Mouse (Mus musculus) erythroblast, adult 5-6 weeks (primary cell): ENCODE results near the gene Scn11a. TPM values are rescaled to one million over a fixed set of nuclear protein-coding genes. Genes with fewer than 3 reads are reported as not detected.

Source experiments
- ATAC-seq: replicated peaks from 2 replicates; pipeline ENCODE4 v1.8.0; 2016; ENCODE audit warnings: moderate number of reproducible peaks, mild to moderate bottlenecking, moderate TSS enrichment, inconsistent platforms; ENCODE audit not compliant: poor library complexity, low FRiP score, severe bottlenecking
- total RNA-seq, 2 experiments: library from RNA; stranded (forward) in 1 of 2; stranded (reverse) in 1 of 2; fragments of 150-400 nt in 1 of 2; fragments of 200-764, 138-1000 nt in 1 of 2; gene quantifications; 2 replicates each; pipeline versions ENCODE4 v1.2.3 to v1.2.4; 2015 to 2017; ENCODE audit warnings: low replicate concordance in 2 of 2

The Scn11a gene
- total RNA-seq, 2 experiments from 2014 or later: not detected

- ATAC-seq: no peak
Measured at GRCm38 (mm10) chr9:119801460-119801859, 23.8 kb downstream of the Scn11a start.

- no peak for ATAC-seq
Measured at GRCm38 (mm10) chr9:119796791-119797190, 28.5 kb downstream of the Scn11a start.

- no peak for ATAC-seq
Measured at GRCm38 (mm10) chr9:119795254-119795912, 29.9 kb downstream of the Scn11a start.

GRCm38 (mm10) chr9:119794470-119794869 lies 30.8 kb downstream of the Scn11a start:
- no peak for ATAC-seq

GRCm38 (mm10) chr9:119792505-119792904 lies 32.8 kb downstream of the Scn11a start:
- no peak for ATAC-seq

GRCm38 (mm10) chr9:119780901-119781300 lies 44.4 kb downstream of the Scn11a start:
- ATAC-seq: no peak

GRCm38 (mm10) chr9:119776661-119777060 lies 48.6 kb downstream of the Scn11a start:
- no peak for ATAC-seq

GRCm38 (mm10) chr9:119768585-119768984 lies 56.7 kb downstream of the Scn11a start:
- no peak for ATAC-seq

GRCm38 (mm10) chr9:119760226-119760625 lies 65.0 kb downstream of the Scn11a start:
- no peak for ATAC-seq

GRCm38 (mm10) chr9:119759457-119759856 lies 65.8 kb downstream of the Scn11a start:
- ATAC-seq: no peak

- no peak for ATAC-seq
Measured at GRCm38 (mm10) chr9:119751507-119751906, 73.7 kb downstream of the Scn11a start.

GRCm38 (mm10) chr9:119749112-119749511 lies 76.1 kb downstream of the Scn11a start:
- no peak for ATAC-seq

GRCm38 (mm10) chr9:119743900-119744299 lies 81.4 kb downstream of the Scn11a start:
- no peak for ATAC-seq

- no peak for ATAC-seq
Measured at GRCm38 (mm10) chr9:119743312-119743711, 81.9 kb downstream of the Scn11a start.

- ATAC-seq: no peak
Measured at GRCm38 (mm10) chr9:119741101-119741786, 84.0 kb downstream of the Scn11a start.

GRCm38 (mm10) chr9:119728412-119729097 lies 96.7 kb downstream of the Scn11a start:
- no peak for ATAC-seq

- ATAC-seq: no peak
Measured at GRCm38 (mm10) chr9:119726990-119727389, 98.3 kb downstream of the Scn11a start.

- ATAC-seq: no peak
Measured at GRCm38 (mm10) chr9:119725293-119725862, 99.9 kb downstream of the Scn11a start.

GRCm38 (mm10) chr9:119719222-119719621 lies 106.0 kb downstream of the Scn11a start, which contains the start of gene Scn10a:
TSS of gene Scn10a (minus strand) at chr9:119719322.
- ATAC-seq: no peak

- ATAC-seq: no peak
Measured at GRCm38 (mm10) chr9:119706700-119707099, 118.6 kb downstream of the Scn11a start.
